Mouse (Mus musculus) midbrain, embryonic 11.5 days (tissue): ENCODE results near the gene Ccdc74a. TPM values are rescaled to one million over a fixed set of nuclear protein-coding genes. Genes with fewer than 3 reads are reported as not detected.
A peak's percentile ranks its signal among the peaks of the same experiment; 100 is the strongest.

Experiments used
- ATAC-seq: fragments of 200-750 bp; cut with Nextera tagmentation; 2 replicates; pipeline ENCODE4 v1.8.0; 2017; ENCODE audit warnings: moderate TSS enrichment, moderate library complexity; ENCODE audit not compliant: low FRiP score
- DNase-seq: peaks from one replicate; pipeline ENCODE4 v3.0.0; 2015; ENCODE audit warnings: low spot score; ENCODE audit errors: missing footprints
- H3K27ac ChIP-seq: fragments of 300-500 bp; sonication (generic); 2 replicates; pipeline ENCODE4 v1.5.1; 2014; ENCODE audit warnings: low read depth, low read length
- H3K27me3 ChIP-seq: fragments of 300-500 bp; sonication (generic); 2 replicates; pipeline ENCODE4 v1.6.1; 2014; ENCODE audit warnings: mild to moderate bottlenecking, low read length, moderate library complexity, mixed read lengths; ENCODE audit not compliant: control insufficient read depth, insufficient read depth
- H3K36me3 ChIP-seq: fragments of 300-500 bp; sonication (generic); 2 replicates; pipeline ENCODE4 v1.6.1; 2014; ENCODE audit warnings: mild to moderate bottlenecking, low read length, moderate library complexity, mixed read lengths; ENCODE audit not compliant: control insufficient read depth, insufficient read depth
- H3K4me1 ChIP-seq: fragments of 300-500 bp; sonication (generic); 2 replicates; pipeline ENCODE4 v1.6.1; 2014; ENCODE audit warnings: low read length; ENCODE audit not compliant: control insufficient read depth, insufficient read depth
- H3K4me2 ChIP-seq: fragments of 300-500 bp; sonication (generic); 2 replicates; pipeline ENCODE4 v1.6.1; 2014; ENCODE audit warnings: mild to moderate bottlenecking, moderate library complexity
- H3K4me3 ChIP-seq: fragments of 300-500 bp; sonication (generic); 2 replicates; pipeline ENCODE4 v1.5.1; 2014; ENCODE audit warnings: low read depth, low read length
- H3K9ac ChIP-seq: fragments of 300-500 bp; sonication (generic); 2 replicates; pipeline ENCODE4 v1.6.1; 2014; ENCODE audit warnings: low read length
- H3K9me3 ChIP-seq: fragments of 300-500 bp; sonication (generic); 2 replicates; pipeline ENCODE4 v1.6.1; 2016; ENCODE audit warnings: low read length; ENCODE audit not compliant: control insufficient read depth
- WGBS: fragments of 180-500 bp; shearing (Covaris S2); extraction: QIAGEN DNeasy Blood & Tissue Kit; methylation state at CpG from one replicate; pipeline ENCODE4 v1.1.7; 2014; 5-methylcytosine and 5-hydroxymethylcytosine counted together
- polyA plus RNA-seq: library from polyadenylated mRNA; unstranded; fragments of >200 nt; fragmentation: Nextera tagmentation; extraction: Ambion mirVana; gene quantifications from 2 replicates; pipeline ENCODE4 v1.2.1, GENCODE M21; 2014

Gene Ccdc74a
- polyA plus RNA-seq, 1 experiment from 2014 or later = 5.4 TPM

GRCm38 (mm10) chr16:17638036-17638628, 8.1 kb upstream of the Ccdc74a start:
- Histone ChIP-seq H3K4me2 (no peak overlapping the region), H3K4me1 (no peaks in the 10 kb centered on the region), H3K9ac (no peak overlapping the region), H3K27me3 (no peaks in the 10 kb centered on the region), H3K27ac (no peak overlapping the region), H3K9me3 (no peaks in the 10 kb centered on the region), H3K4me3 (no peak overlapping the region), H3K36me3 (peaks cover 21% of the 10 kb centered on the region)
- ATAC-seq = no peak
- DNase-seq = peak; percentile 39
- 96% methylated on average over 9 of the region's 9 CpGs for WGBS

- H3K4me2 ChIP-seq = no peak overlapping the region
- DNase-seq = peak; percentile 68
- no peak overlapping the region for H3K27ac ChIP-seq
- H3K4me3 ChIP-seq = no peak overlapping the region
- H3K36me3 ChIP-seq = peaks cover 21% of the 10 kb centered on the region
- no peaks in the 10 kb centered on the region for H3K4me1 ChIP-seq
- no peak overlapping the region for H3K9ac ChIP-seq
- 92% methylated on average over 3 of the region's 3 CpGs for WGBS
- H3K27me3 ChIP-seq = no peaks in the 10 kb centered on the region
- ATAC-seq = no peak
- H3K9me3 ChIP-seq = no peaks in the 10 kb centered on the region
Measured at GRCm38 (mm10) chr16:17639081-17639480, 7.2 kb upstream of the Ccdc74a start.

- no peaks in the 10 kb centered on the region for H3K4me1 ChIP-seq
- H3K9me3 ChIP-seq = no peaks in the 10 kb centered on the region
- 94% methylated on average over 6 of the region's 6 CpGs for WGBS
- DNase-seq = peak; percentile 70
- no peak overlapping the region for H3K9ac ChIP-seq
- no peak overlapping the region for H3K4me2 ChIP-seq
- peaks cover 21% of the 10 kb centered on the region for H3K36me3 ChIP-seq
- H3K27me3 ChIP-seq = no peaks in the 10 kb centered on the region
- ATAC-seq = no peak
- no peak overlapping the region for H3K27ac ChIP-seq
- no peak overlapping the region for H3K4me3 ChIP-seq
Measured at GRCm38 (mm10) chr16:17639951-17640350, 6.3 kb upstream of the Ccdc74a start.

GRCm38 (mm10) chr16:17640706-17641105, 5.6 kb upstream of the Ccdc74a start:
- no peak overlapping the region for H3K9ac ChIP-seq
- no peaks in the 10 kb centered on the region for H3K9me3 ChIP-seq
- no peak overlapping the region for H3K4me3 ChIP-seq
- no peaks in the 10 kb centered on the region for H3K4me1 ChIP-seq
- no peak overlapping the region for H3K4me2 ChIP-seq
- ATAC-seq (no peak), DNase-seq (peak; percentile 62)
- H3K27ac ChIP-seq = no peak overlapping the region
- H3K27me3 ChIP-seq = no peaks in the 10 kb centered on the region
- 91% methylated on average over 9 of the region's 9 CpGs for WGBS
- H3K36me3 ChIP-seq = peaks cover 21% of the 10 kb centered on the region

GRCm38 (mm10) chr16:17641301-17641700, 5.0 kb upstream of the Ccdc74a start:
- DNase-seq (peak; percentile 74), ATAC-seq (no peak)
- Histone ChIP-seq H3K36me3 (peaks cover 21% of the 10 kb centered on the region), H3K27ac (no peak overlapping the region), H3K4me2 (no peak overlapping the region), H3K9me3 (no peaks in the 10 kb centered on the region), H3K4me1 (no peaks in the 10 kb centered on the region; the same call in 1 of the 2 replicates), H3K9ac (no peak overlapping the region), H3K4me3 (no peak overlapping the region), H3K27me3 (no peaks in the 10 kb centered on the region)
- 81% methylated on average over 6 of the region's 6 CpGs for WGBS

- H3K36me3 ChIP-seq = peaks cover 21% of the 10 kb centered on the region
- WGBS = 92% methylated on average over 8 of the region's 8 CpGs
Measured at GRCm38 (mm10) chr16:17642311-17642710, 4.0 kb upstream of the Ccdc74a start.

GRCm38 (mm10) chr16:17643437-17643990, 2.8 kb upstream of the Ccdc74a start:
- Histone ChIP-seq H3K36me3 (peaks cover 15% of the 10 kb centered on the region), H3K4me2 (no peak overlapping the region), H3K9ac (no peak overlapping the region), H3K27me3 (no peaks in the 10 kb centered on the region), H3K4me3 (no peak overlapping the region), H3K27ac (no peak overlapping the region), H3K9me3 (no peaks in the 10 kb centered on the region), H3K4me1 (peaks cover 6% of the 10 kb centered on the region; the same call in 1 of the 2 replicates)
- DNase-seq (no peak), ATAC-seq (no peak)
- WGBS = 94% methylated on average over 4 of the region's 4 CpGs

More at GRCm38 (mm10) chr16:17642311-17642710, 4.0 kb upstream of the Ccdc74a start:
- Histone ChIP-seq H3K4me2 (no peak overlapping the region), H3K9ac (no peak overlapping the region), H3K27me3 (no peaks in the 10 kb centered on the region), H3K4me1 (peaks cover 6% of the 10 kb centered on the region; the same call in 1 of the 2 replicates), H3K9me3 (no peaks in the 10 kb centered on the region), H3K27ac (no peak overlapping the region), H3K4me3 (no peak overlapping the region)
- ATAC-seq (no peak), DNase-seq (peak; percentile 35)

GRCm38 (mm10) chr16:17647156-17647555, 886 bp downstream of the Ccdc74a start:
- peaks cover 6% of the 10 kb centered on the region; the same call in 1 of the 2 replicates for H3K4me1 ChIP-seq
- ATAC-seq = peak; percentile 14; the same call in 1 of the 2 replicates
- no peaks in the 10 kb centered on the region for H3K9me3 ChIP-seq
- peak overlapping the region; percentile 92 for H3K4me2 ChIP-seq
- H3K9ac ChIP-seq = peak overlapping the region; percentile 70; the same call in 1 of the 2 replicates
- H3K4me3 ChIP-seq = peak overlapping the region; percentile 55
- no peak overlapping the region for H3K27ac ChIP-seq
- no peaks in the 10 kb centered on the region for H3K27me3 ChIP-seq
- no peak for DNase-seq
- H3K36me3 ChIP-seq = peaks cover 6% of the 10 kb centered on the region; the same call in 1 of the 2 replicates
- WGBS = 40% methylated on average over 1 of the region's 1 CpGs

- H3K9ac ChIP-seq = no peak overlapping the region
- peaks cover 6% of the 10 kb centered on the region; the same call in 1 of the 2 replicates for H3K4me1 ChIP-seq
- DNase-seq (peak; percentile 85), ATAC-seq (no peak)
- H3K9me3 ChIP-seq = no peaks in the 10 kb centered on the region
- no peak overlapping the region for H3K27ac ChIP-seq
- peaks cover under 1% of the 10 kb centered on the region; the same call in 1 of the 2 replicates for H3K36me3 ChIP-seq
- H3K4me2 ChIP-seq = no peak overlapping the region
- H3K4me3 ChIP-seq = no peak overlapping the region
- WGBS = 81% methylated on average over 10 of the region's 10 CpGs
- H3K27me3 ChIP-seq = no peaks in the 10 kb centered on the region
Measured at GRCm38 (mm10) chr16:17647566-17648340, 1.5 kb downstream of the Ccdc74a start.
